Mouse (Mus musculus) kidney, adult 2 months (tissue): Measurements from ENCODE around the gene Mab21l1.

Experiments used
- CTCF ChIP-seq: fragments of 200-500 bp; conservative IDR thresholded peaks from 2 replicates; pipeline ENCODE4 v1.5.1; 2011; ENCODE audit warnings: low read depth, mild to moderate bottlenecking, control low read depth, low read length, moderate library complexity, mixed read lengths; ENCODE audit not compliant: insufficient read depth, insufficient read length
- POLR2A ChIP-seq: fragments of 200-500 bp; IDR thresholded peaks from one replicate; pipeline ENCODE4 v1.6.1; 2011; ENCODE audit warnings: low read depth, low read length, control low read depth

DNA sequence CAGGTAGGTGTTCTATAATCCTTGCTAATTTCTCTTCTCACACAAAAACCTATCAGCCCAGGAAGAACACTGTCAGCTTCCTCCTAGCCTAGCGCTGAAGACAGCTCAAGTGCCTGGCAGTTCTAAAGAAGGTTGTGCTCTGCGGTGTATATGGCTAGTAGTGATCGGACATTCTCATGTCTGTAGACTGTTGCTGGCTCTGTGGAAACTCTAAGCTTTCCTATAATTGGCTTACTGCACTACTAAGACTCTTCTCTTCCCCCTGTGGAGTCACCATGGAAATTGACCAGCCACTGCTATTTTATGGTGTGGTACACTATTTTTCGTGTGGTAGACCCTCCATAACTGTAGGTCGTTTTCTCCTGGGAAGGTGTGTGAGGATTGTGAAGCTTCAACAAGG is 40.1 kb upstream of the Mab21l1 start:
- TF ChIP-seq CTCF (no peak), POLR2A (no peak)
